Mouse (Mus musculus): ENCODE data around the gene Dysf. TPM values are rescaled to one million over a fixed set of nuclear protein-coding genes. Genes with fewer than 3 reads are reported as not detected.
"Not testable (repeated sequence)": the region's sequence is repeated elsewhere in the genome, so short reads cannot be mapped to it uniquely, and the experiment has no call there.

Gene Dysf
- polyA plus RNA-seq, 2 experiments = 13.2 to 16.5 TPM

- H3K4me3 ChIP-seq (replicated peaks; ENCODE audit: low read length) = no peak overlapping the region
- ATAC-seq (ENCODE audit: low FRiP score, low read depth) (no peak), DNase-seq (ENCODE audit: low spot score) (no peak)
- no peak overlapping the region for H3K27ac ChIP-seq (replicated peaks; ENCODE audit: low read depth, low read length)
- no peaks in the 10 kb centered on the region for H3K9me3 ChIP-seq (ENCODE audit: control insufficient read depth, low read length)
- no peak overlapping the region for H3K9ac ChIP-seq (ENCODE audit: low read depth, low read length, severe bottlenecking)
- TF ChIP-seq POLR2A (IDR thresholded peaks at IDR 0.05; ENCODE audit: borderline replicate concordance, extremely low read depth, insufficient read depth, insufficient read length) = no peak
- H3K4me1 ChIP-seq (ENCODE audit: control insufficient read depth, insufficient read depth, low read length) = no peaks in the 10 kb centered on the region
- no peaks in the 10 kb centered on the region for H3K27me3 ChIP-seq (ENCODE audit: control insufficient read depth, insufficient read depth, low read length)
- H3K36me3 ChIP-seq (ENCODE audit: control insufficient read depth, insufficient read depth, low read length) = no peaks in the 10 kb centered on the region
- H3K4me2 ChIP-seq (replicated peaks; ENCODE audit: low read depth, low read length, severe bottlenecking) = no peak overlapping the region
- 90% methylated on average over 7 of the region's 7 CpGs for WGBS
Observed at GRCm38 (mm10) chr6:84029775-84030174, 21.4 kb downstream of the Dysf start.

GRCm38 (mm10) chr6:84032516-84032915 lies 24.1 kb downstream of the Dysf start:
- WGBS = 49% methylated on average over 5 of the region's 5 CpGs

GRCm38 (mm10) chr6:84043251-84043940 lies 35.0 kb downstream of the Dysf start:
- no peak overlapping the region for H3K4me2 ChIP-seq (replicated peaks; ENCODE audit: low read depth, low read length, severe bottlenecking)
- no peak for DNase-seq (ENCODE audit: low spot score)
- H3K9ac ChIP-seq (ENCODE audit: low read depth, low read length, severe bottlenecking) = no peak overlapping the region
- no peak for TF ChIP-seq POLR2A (IDR thresholded peaks at IDR 0.05; ENCODE audit: borderline replicate concordance, extremely low read depth, insufficient read depth, insufficient read length)
- H3K4me3 ChIP-seq (replicated peaks; ENCODE audit: low read length) = no peak overlapping the region
- no peak overlapping the region for H3K27ac ChIP-seq (replicated peaks; ENCODE audit: low read depth, low read length)
- no peak for ATAC-seq (ENCODE audit: low FRiP score, low read depth)
- no peaks in the 10 kb centered on the region for H3K9me3 ChIP-seq (ENCODE audit: control insufficient read depth, low read length)
- no peaks in the 10 kb centered on the region for H3K4me1 ChIP-seq (ENCODE audit: control insufficient read depth, insufficient read depth, low read length)
- no peaks in the 10 kb centered on the region for H3K36me3 ChIP-seq (ENCODE audit: control insufficient read depth, insufficient read depth, low read length)
- H3K27me3 ChIP-seq (ENCODE audit: control insufficient read depth, insufficient read depth, low read length) = no peaks in the 10 kb centered on the region
- WGBS = 56% methylated on average over 6 of the region's 6 CpGs

More at GRCm38 (mm10) chr6:84032516-84032915, 24.1 kb downstream of the Dysf start:
- H3K9me3 ChIP-seq (ENCODE audit: control insufficient read depth, low read length); H3K9ac ChIP-seq (ENCODE audit: low read depth, low read length, severe bottlenecking); H3K36me3 ChIP-seq (ENCODE audit: control insufficient read depth, insufficient read depth, low read length); H3K4me1 ChIP-seq (ENCODE audit: control insufficient read depth, insufficient read depth, low read length); H3K4me3 ChIP-seq (replicated peaks; ENCODE audit: low read length); ATAC-seq (ENCODE audit: low FRiP score, low read depth); H3K4me2 ChIP-seq (replicated peaks; ENCODE audit: low read depth, low read length, severe bottlenecking); H3K27ac ChIP-seq (replicated peaks; ENCODE audit: low read depth, low read length); H3K27me3 ChIP-seq (ENCODE audit: control insufficient read depth, insufficient read depth, low read length); DNase-seq (ENCODE audit: low spot score): not testable (repeated sequence)

GRCm38 (mm10) chr6:84044679-84045078 lies 36.3 kb downstream of the Dysf start:
- H3K4me3 ChIP-seq (replicated peaks; ENCODE audit: low read length) = no peak overlapping the region
- no peak for ATAC-seq (ENCODE audit: low FRiP score, low read depth)
- H3K4me2 ChIP-seq (replicated peaks; ENCODE audit: low read depth, low read length, severe bottlenecking) = no peak overlapping the region
- no peak overlapping the region for H3K27ac ChIP-seq (replicated peaks; ENCODE audit: low read depth, low read length)
- H3K9ac ChIP-seq (ENCODE audit: low read depth, low read length, severe bottlenecking) = no peak overlapping the region
- H3K4me1 ChIP-seq (ENCODE audit: control insufficient read depth, insufficient read depth, low read length) = no peaks in the 10 kb centered on the region
- H3K36me3 ChIP-seq (ENCODE audit: control insufficient read depth, insufficient read depth, low read length) = no peaks in the 10 kb centered on the region
- DNase-seq (ENCODE audit: low spot score) = no peak
- H3K27me3 ChIP-seq (ENCODE audit: control insufficient read depth, insufficient read depth, low read length) = no peaks in the 10 kb centered on the region
- WGBS = 77% methylated on average over 3 of the region's 3 CpGs
- TF ChIP-seq POLR2A (IDR thresholded peaks at IDR 0.05; ENCODE audit: borderline replicate concordance, extremely low read depth, insufficient read depth, insufficient read length) = no peak
- no peaks in the 10 kb centered on the region for H3K9me3 ChIP-seq (ENCODE audit: control insufficient read depth, low read length)

GRCm38 (mm10) chr6:84048856-84049255 lies 40.5 kb downstream of the Dysf start:
- Histone ChIP-seq H3K4me1 (ENCODE audit: control insufficient read depth, insufficient read depth, low read length) (no peaks in the 10 kb centered on the region), H3K4me2 (replicated peaks; ENCODE audit: low read depth, low read length, severe bottlenecking) (no peak overlapping the region), H3K4me3 (replicated peaks; ENCODE audit: low read length) (no peak overlapping the region), H3K27me3 (ENCODE audit: control insufficient read depth, insufficient read depth, low read length) (no peaks in the 10 kb centered on the region), H3K27ac (replicated peaks; ENCODE audit: low read depth, low read length) (no peak overlapping the region), H3K9ac (ENCODE audit: low read depth, low read length, severe bottlenecking) (no peak overlapping the region), H3K36me3 (ENCODE audit: control insufficient read depth, insufficient read depth, low read length) (no peaks in the 10 kb centered on the region), H3K9me3 (ENCODE audit: control insufficient read depth, low read length) (no peaks in the 10 kb centered on the region)
- ATAC-seq (ENCODE audit: low FRiP score, low read depth) (no peak), DNase-seq (ENCODE audit: low spot score) (no peak)
- no peak for TF ChIP-seq POLR2A (IDR thresholded peaks at IDR 0.05; ENCODE audit: borderline replicate concordance, extremely low read depth, insufficient read depth, insufficient read length)
- WGBS = 74% methylated on average over 2 of the region's 2 CpGs
